Mouse (Mus musculus): ENCODE results near the gene Igsf10. TPM values are rescaled to one million over a fixed set of nuclear protein-coding genes. Genes with fewer than 3 reads are reported as not detected.

The Igsf10 gene
- polyA plus RNA-seq, 1 experiment = 0.17 TPM

GRCm38 (mm10) chr3:59277502-59278253 is 66.5 kb downstream of the Igsf10 start:
- WGBS = 83% methylated on average over 3 of the region's 3 CpGs
- Histone ChIP-seq H3K27ac (ENCODE audit: control insufficient read depth, insufficient read depth, low read depth, low read length, poor library complexity) (no peak overlapping the region), H3K4me3 (replicated peaks; ENCODE audit: control insufficient read depth, low read depth, low read length) (no peak overlapping the region), H3K4me1 (ENCODE audit: control insufficient read depth, insufficient read depth, low read length) (no peaks in the 10 kb centered on the region)
- TF ChIP-seq CTCF (IDR thresholded peaks at IDR 0.05; ENCODE audit: control insufficient read depth, insufficient read depth, low read length) = no peak
- TF ChIP-seq POLR2A (IDR thresholded peaks at IDR 0.05; ENCODE audit: borderline replicate concordance, control insufficient read depth, low read depth, low read length) = no peak

- Histone ChIP-seq H3K4me1 (ENCODE audit: control insufficient read depth, insufficient read depth, low read length) (no peaks in the 10 kb centered on the region), H3K4me3 (replicated peaks; ENCODE audit: control insufficient read depth, low read depth, low read length) (no peak overlapping the region), H3K27ac (ENCODE audit: control insufficient read depth, insufficient read depth, low read depth, low read length, poor library complexity) (no peak overlapping the region)
- no peak for TF ChIP-seq CTCF (IDR thresholded peaks at IDR 0.05; ENCODE audit: control insufficient read depth, insufficient read depth, low read length)
- no peak for TF ChIP-seq POLR2A (IDR thresholded peaks at IDR 0.05; ENCODE audit: borderline replicate concordance, control insufficient read depth, low read depth, low read length)
- whole genome bisulfite sequencing = 79% methylated on average over 6 of the region's 6 CpGs
Observed at GRCm38 (mm10) chr3:59270811-59271210, 73.4 kb downstream of the Igsf10 start.

Other genes with a start within 250 kb of the Igsf10 start
- gene Gpr171, start 242.6 kb downstream of the Igsf10 start, polyA plus RNA-seq (2011; ENCODE audit: insufficient read depth, insufficient read length, low replicate concordance, missing spikeins) = 2.6 and 5.0 TPM in 2 replicates
- gene P2ry14, start 190.8 kb downstream of the Igsf10 start, polyA plus RNA-seq (2011; ENCODE audit: insufficient read depth, insufficient read length, low replicate concordance, missing spikeins) = 1.3 and 2.3 TPM in 2 replicates
- gene Gpr87, start 149.3 kb downstream of the Igsf10 start, polyA plus RNA-seq (2011; ENCODE audit: insufficient read depth, insufficient read length, low replicate concordance, missing spikeins) = not detected in 2 replicates
- gene P2ry13, start 133.5 kb downstream of the Igsf10 start, polyA plus RNA-seq (2011; ENCODE audit: insufficient read depth, insufficient read length, low replicate concordance, missing spikeins) = 1.2 and 2.2 TPM in 2 replicates
- gene P2ry12, start 81.5 kb downstream of the Igsf10 start, polyA plus RNA-seq (2011; ENCODE audit: insufficient read depth, insufficient read length, low replicate concordance, missing spikeins) = 2.4 and 6.3 TPM in 2 replicates

All from bone marrow, adult 2 months (tissue).